Mouse (Mus musculus): ENCODE measurements at regions not wholly inside any gene's neighbourhood (a gene's known extent, or its start where the extent isn't known, plus 50 kb on each side); places are given as distances from the start of the nearest gene placed in this dataset.
A peak's percentile ranks its signal among the peaks of the same experiment; 100 is the strongest.

- Histone ChIP-seq H3K27ac (replicated peaks) (no peak overlapping the region; the same call in 1 of the 2 replicates), H3K27me3 (replicated peaks; ENCODE audit: low read depth, poor library complexity, severe bottlenecking) (no peaks in the 10 kb centered on the region), H3K4me3 (no peak overlapping the region), H3K4me1 (peaks cover 10% of the 10 kb centered on the region), H3K9me3 (no peaks in the 10 kb centered on the region), H3K36me3 (replicated peaks) (no peaks in the 10 kb centered on the region)
- no peak for DNase-seq (ENCODE audit: low spot score)
- WGBS: 61% methylated on average over 12 of the region's 12 CpGs
These were observed 483.0 kb upstream of the Fam92a start for GRCm38 (mm10) chr4:12654568-12655456.

- WGBS: 55% methylated on average over 3 of the region's 3 CpGs
These were observed 475.9 kb upstream of the Fam92a start for GRCm38 (mm10) chr4:12647732-12648131.

GRCm38 (mm10) chr4:12642525-12642928 is 470.7 kb upstream of the Fam92a start:
- no peaks in the 10 kb centered on the region for H3K9me3 ChIP-seq
- peak overlapping the region; percentile 40; the same call in 1 of the 2 replicates for H3K27ac ChIP-seq (replicated peaks)
- no peak overlapping the region for H3K4me3 ChIP-seq
- no peaks in the 10 kb centered on the region for H3K27me3 ChIP-seq (replicated peaks; ENCODE audit: low read depth, poor library complexity, severe bottlenecking)
- H3K4me1 ChIP-seq: peaks cover 19% of the 10 kb centered on the region
- 15% methylated on average over 4 of the region's 4 CpGs for WGBS
- H3K36me3 ChIP-seq (replicated peaks): no peaks in the 10 kb centered on the region
- peak; percentile 67 for DNase-seq (ENCODE audit: low spot score)

More at GRCm38 (mm10) chr4:12647732-12648131, 475.9 kb upstream of the Fam92a start:
- Histone ChIP-seq H3K36me3 (replicated peaks) (no peaks in the 10 kb centered on the region), H3K4me3 (no peak overlapping the region), H3K27me3 (replicated peaks; ENCODE audit: low read depth, poor library complexity, severe bottlenecking) (no peaks in the 10 kb centered on the region), H3K4me1 (peaks cover 9% of the 10 kb centered on the region), H3K9me3 (no peaks in the 10 kb centered on the region), H3K27ac (replicated peaks) (no peak overlapping the region)
- no peak for DNase-seq (ENCODE audit: low spot score)

GRCm38 (mm10) chr4:12629375-12629821 is 457.6 kb upstream of the Fam92a start:
- H3K4me3 ChIP-seq: no peak overlapping the region
- 68% methylated on average over 2 of the region's 2 CpGs for WGBS
- DNase-seq (ENCODE audit: low spot score): no peak
- no peaks in the 10 kb centered on the region for H3K36me3 ChIP-seq (replicated peaks)
- H3K27me3 ChIP-seq (replicated peaks; ENCODE audit: low read depth, poor library complexity, severe bottlenecking): peaks cover 19% of the 10 kb centered on the region
- H3K27ac ChIP-seq (replicated peaks): no peak overlapping the region; the same call in 1 of the 2 replicates
- H3K9me3 ChIP-seq: no peaks in the 10 kb centered on the region
- H3K4me1 ChIP-seq: peaks cover 24% of the 10 kb centered on the region

- Histone ChIP-seq H3K4me1 (peaks cover 24% of the 10 kb centered on the region), H3K27ac (replicated peaks) (no peak overlapping the region), H3K4me3 (no peak overlapping the region), H3K36me3 (replicated peaks) (no peaks in the 10 kb centered on the region), H3K27me3 (replicated peaks; ENCODE audit: low read depth, poor library complexity, severe bottlenecking) (peaks cover 18% of the 10 kb centered on the region), H3K9me3 (no peaks in the 10 kb centered on the region)
- DNase-seq (ENCODE audit: low spot score): peak; percentile 54
- WGBS: 36% methylated on average over 5 of the region's 5 CpGs
These were observed 457.0 kb upstream of the Fam92a start for GRCm38 (mm10) chr4:12628702-12629374.

GRCm38 (mm10) chr4:12627158-12627871 is 455.5 kb upstream of the Fam92a start:
- H3K4me3 ChIP-seq: no peak overlapping the region
- DNase-seq (ENCODE audit: low spot score): no peak
- H3K4me1 ChIP-seq: peaks cover 24% of the 10 kb centered on the region
- H3K27me3 ChIP-seq (replicated peaks; ENCODE audit: low read depth, poor library complexity, severe bottlenecking): peaks cover 16% of the 10 kb centered on the region
- no peaks in the 10 kb centered on the region for H3K9me3 ChIP-seq
- H3K36me3 ChIP-seq (replicated peaks): no peaks in the 10 kb centered on the region
- WGBS: 84% methylated on average over 5 of the region's 5 CpGs
- H3K27ac ChIP-seq (replicated peaks): no peak overlapping the region

GRCm38 (mm10) chr4:12620756-12621270 is 449.0 kb upstream of the Fam92a start:
- H3K27me3 ChIP-seq (replicated peaks; ENCODE audit: low read depth, poor library complexity, severe bottlenecking): no peaks in the 10 kb centered on the region; the same call in 1 of the 2 replicates
- no peak for DNase-seq (ENCODE audit: low spot score)
- no peaks in the 10 kb centered on the region for H3K36me3 ChIP-seq (replicated peaks)
- no peak overlapping the region for H3K4me3 ChIP-seq
- no peaks in the 10 kb centered on the region for H3K9me3 ChIP-seq
- no peak overlapping the region for H3K27ac ChIP-seq (replicated peaks)
- H3K4me1 ChIP-seq: peaks cover 8% of the 10 kb centered on the region; the same call in 1 of the 2 replicates
- 77% methylated on average over 4 of the region's 4 CpGs for WGBS

GRCm38 (mm10) chr4:12620059-12620755 is 448.4 kb upstream of the Fam92a start:
- no peak for DNase-seq (ENCODE audit: low spot score)
- H3K36me3 ChIP-seq (replicated peaks): no peaks in the 10 kb centered on the region
- WGBS: 55% methylated on average over 4 of the region's 4 CpGs

GRCm38 (mm10) chr4:12616665-12617064 is 444.9 kb upstream of the Fam92a start:
- Histone ChIP-seq H3K27me3 (replicated peaks; ENCODE audit: low read depth, poor library complexity, severe bottlenecking) (no peaks in the 10 kb centered on the region), H3K4me1 (peaks cover 8% of the 10 kb centered on the region; the same call in 1 of the 2 replicates), H3K27ac (replicated peaks) (no peak overlapping the region), H3K9me3 (no peaks in the 10 kb centered on the region), H3K36me3 (replicated peaks) (no peaks in the 10 kb centered on the region), H3K4me3 (no peak overlapping the region)
- WGBS: 91% methylated on average over 5 of the region's 5 CpGs
- no peak for DNase-seq (ENCODE audit: low spot score)

More at GRCm38 (mm10) chr4:12620059-12620755, 448.4 kb upstream of the Fam92a start:
- H3K27ac ChIP-seq (replicated peaks): no peak overlapping the region
- peaks cover 8% of the 10 kb centered on the region; the same call in 1 of the 2 replicates for H3K4me1 ChIP-seq
- H3K27me3 ChIP-seq (replicated peaks; ENCODE audit: low read depth, poor library complexity, severe bottlenecking): no peaks in the 10 kb centered on the region
- no peaks in the 10 kb centered on the region for H3K9me3 ChIP-seq
- no peak overlapping the region for H3K4me3 ChIP-seq

GRCm38 (mm10) chr4:12611511-12611910 is 439.7 kb upstream of the Fam92a start:
- Histone ChIP-seq H3K27ac (replicated peaks) (no peak overlapping the region), H3K4me1 (no peaks in the 10 kb centered on the region), H3K4me3 (no peak overlapping the region), H3K9me3 (no peaks in the 10 kb centered on the region), H3K36me3 (replicated peaks) (no peaks in the 10 kb centered on the region), H3K27me3 (replicated peaks; ENCODE audit: low read depth, poor library complexity, severe bottlenecking) (no peaks in the 10 kb centered on the region)
- DNase-seq (ENCODE audit: low spot score): no peak
- WGBS: 83% methylated on average over 5 of the region's 5 CpGs

GRCm38 (mm10) chr4:12601165-12601919 is 429.5 kb upstream of the Fam92a start:
- 80% methylated on average over 15 of the region's 15 CpGs for WGBS
- no peak overlapping the region for H3K27ac ChIP-seq (replicated peaks)
- H3K27me3 ChIP-seq (replicated peaks; ENCODE audit: low read depth, poor library complexity, severe bottlenecking): no peaks in the 10 kb centered on the region
- peaks cover 8% of the 10 kb centered on the region for H3K4me1 ChIP-seq
- H3K9me3 ChIP-seq: no peaks in the 10 kb centered on the region
- H3K4me3 ChIP-seq: no peak overlapping the region
- no peak for DNase-seq (ENCODE audit: low spot score)
- H3K36me3 ChIP-seq (replicated peaks): no peaks in the 10 kb centered on the region
